Mouse (Mus musculus) intestine, postnatal 0 days (tissue): Measurements from ENCODE around the gene Ddx43. TPM values are rescaled to one million over a fixed set of nuclear protein-coding genes. Genes with fewer than 3 reads are reported as not detected.

Experiments
- ATAC-seq: fragments of 200-750 bp; cut with Nextera tagmentation; 2 replicates; pipeline ENCODE4 v1.8.0; 2017; ENCODE audit warnings: mild to moderate bottlenecking, moderate TSS enrichment, moderate library complexity
- H3K27ac ChIP-seq: fragments of 300-500 bp; sonication (generic); 2 replicates; pipeline ENCODE4 v1.5.1; 2014; ENCODE audit warnings: mild to moderate bottlenecking, low read depth, low read length, moderate library complexity
- H3K27me3 ChIP-seq: fragments of 300-500 bp; sonication (generic); replicated peaks from 2 replicates; pipeline ENCODE4 v1.6.1; 2014; ENCODE audit warnings: low read length, mixed read lengths; ENCODE audit not compliant: control insufficient read depth, insufficient read depth
- H3K36me3 ChIP-seq: fragments of 300-500 bp; sonication (generic); 2 replicates; pipeline ENCODE4 v1.6.1; 2014; ENCODE audit warnings: mild to moderate bottlenecking, moderate library complexity; ENCODE audit not compliant: control insufficient read depth, insufficient read depth
- H3K4me1 ChIP-seq: fragments of 300-500 bp; sonication (generic); replicated peaks from 2 replicates; pipeline ENCODE4 v1.6.1; 2014; ENCODE audit warnings: antibody characterized with exemption, low read length, mixed read lengths; ENCODE audit not compliant: control insufficient read depth, insufficient read depth
- H3K4me2 ChIP-seq: fragments of 300-500 bp; sonication (generic); replicated peaks from 2 replicates; pipeline ENCODE4 v1.6.1; 2014; ENCODE audit warnings: low read depth, mild to moderate bottlenecking, moderate library complexity
- H3K4me3 ChIP-seq: fragments of 300-500 bp; sonication (generic); 2 replicates; pipeline ENCODE4 v1.5.1; 2014; ENCODE audit warnings: low read depth, low read length
- H3K9ac ChIP-seq: fragments of 300-500 bp; sonication (generic); 2 replicates; pipeline ENCODE4 v1.6.1; 2014; ENCODE audit warnings: mild to moderate bottlenecking, low read depth, low read length
- H3K9me3 ChIP-seq: fragments of 300-500 bp; sonication (generic); 2 replicates; pipeline ENCODE4 v1.6.1; 2016; ENCODE audit warnings: mixed run types; ENCODE audit not compliant: control insufficient read depth
- CTCF ChIP-seq: sonication (generic); IDR thresholded peaks from 2 replicates; pipeline ENCODE4 v1.5.1; 2016; ENCODE audit warnings: low read depth, mild to moderate bottlenecking, control low read depth, antibody characterized with exemption, moderate library complexity
- WGBS: fragments of 180-500 bp; shearing (Covaris S2); extraction: QIAGEN DNeasy Blood & Tissue Kit; methylation state at CpG from one replicate; pipeline ENCODE4 v1.1.7; 2014; 5-methylcytosine and 5-hydroxymethylcytosine counted together
- polyA plus RNA-seq: library from polyadenylated mRNA; unstranded; fragments of >200 nt; fragmentation: Nextera tagmentation; extraction: Ambion mirVana; gene quantifications from 2 replicates; pipeline ENCODE4 v1.2.1, GENCODE M21; 2015

Gene Ddx43
- polyA plus RNA-seq, 1 experiment from 2014 or later = 0.05 TPM

DNA sequence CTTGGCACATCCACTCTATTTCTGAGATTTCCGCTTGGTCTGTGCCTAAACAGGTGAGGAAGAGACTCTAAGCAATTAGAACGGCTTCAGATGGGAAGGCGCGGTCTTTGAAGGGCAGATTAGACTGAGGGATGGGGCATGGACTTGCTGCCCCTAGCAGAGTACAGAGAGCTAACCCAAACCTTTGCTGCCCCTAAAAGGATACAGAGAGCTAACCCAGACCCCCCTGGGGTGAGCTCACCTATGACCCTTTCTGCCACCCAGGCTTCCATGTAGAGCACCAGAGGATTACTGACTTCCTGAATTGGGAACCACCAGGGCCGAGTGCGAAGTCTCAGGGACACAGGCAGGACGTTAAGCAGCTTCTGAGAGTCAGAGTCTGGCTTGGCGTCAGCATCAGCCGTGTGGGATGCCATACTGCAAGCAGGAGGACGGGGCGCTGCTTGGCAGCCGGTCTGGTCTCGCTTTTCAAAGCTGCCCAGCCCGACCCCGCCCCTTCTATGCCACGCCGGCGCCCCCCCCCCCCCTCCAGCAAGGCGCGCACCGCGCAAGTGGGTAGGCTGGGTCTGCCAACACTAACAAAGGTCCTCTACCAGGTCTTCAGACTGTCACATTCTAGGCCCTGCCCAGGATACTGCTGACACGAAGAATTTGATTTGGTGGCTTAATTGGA lies 17.3 kb upstream of the Ddx43 start, which contains the start of gene Ooep:
Gene Ooep (minus strand): TSS at position 613 of the 673 bp plus-strand sequence.
- Histone ChIP-seq H3K36me3 (no peaks in the 10 kb centered on the region), H3K27ac (no peak within 1 kb of the TSS), H3K27me3 (no peaks in the 10 kb centered on the region), H3K9ac (no peak within 1 kb of the TSS), H3K4me1 (no peaks in the 10 kb centered on the region), H3K4me2 (peak within 1 kb of the TSS; percentile 54), H3K4me3 (peak within 1 kb of the TSS; percentile 9; the same call in 1 of the 2 replicates), H3K9me3 (no peaks in the 10 kb centered on the region)
- 10% methylated on average over 17 of the region's 23 CpGs for WGBS
- ATAC-seq = peak; percentile 49; the same call in 1 of the 2 replicates
- no peak for TF ChIP-seq CTCF

DNA sequence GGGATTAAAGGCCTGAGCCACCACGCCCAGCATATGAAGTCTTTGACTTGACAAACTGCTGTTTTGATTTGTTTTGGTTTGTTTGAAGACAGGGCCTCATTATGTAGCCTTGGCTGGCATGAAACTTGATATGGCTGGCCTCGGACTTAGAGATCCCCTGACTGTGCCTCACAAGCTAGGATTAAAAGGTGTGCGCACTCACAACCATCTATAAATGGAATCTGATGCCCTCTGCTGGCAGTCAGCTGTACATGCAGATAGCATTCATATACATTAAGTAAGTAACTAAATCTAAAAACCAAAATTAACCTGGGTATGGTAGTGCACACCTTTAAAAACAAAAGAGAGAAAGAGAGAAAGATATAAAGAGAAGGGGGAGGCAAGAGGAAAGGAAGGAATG lies 9.7 kb upstream of the Ddx43 start:
- peak; percentile 76 for TF ChIP-seq CTCF

DNA sequence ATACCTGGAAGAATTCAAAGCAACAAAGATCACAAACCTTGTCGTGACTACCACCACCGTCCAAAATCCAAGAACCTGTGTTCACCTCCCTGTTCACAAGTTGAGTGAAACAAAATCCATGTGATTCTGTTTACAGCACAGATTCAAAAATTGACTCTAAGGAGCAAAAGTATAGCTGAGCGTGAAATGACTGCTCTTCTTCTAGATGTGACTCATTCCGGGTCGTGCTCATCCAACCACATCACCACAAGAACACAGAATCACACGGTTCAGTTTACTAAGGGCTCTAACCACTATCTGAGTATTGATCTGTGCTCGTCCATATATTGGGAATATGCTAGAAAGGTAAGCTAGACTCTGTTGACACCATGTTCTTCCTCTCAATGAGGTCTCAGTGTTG lies 8.6 kb upstream of the Ddx43 start:
- no peak overlapping the region for H3K4me3 ChIP-seq
- H3K9ac ChIP-seq = no peak overlapping the region
- WGBS = 84% methylated on average over 7 of the region's 7 CpGs
- no peaks in the 10 kb centered on the region for H3K9me3 ChIP-seq
- no peaks in the 10 kb centered on the region for H3K27me3 ChIP-seq
- H3K36me3 ChIP-seq = no peaks in the 10 kb centered on the region
- H3K4me1 ChIP-seq = no peaks in the 10 kb centered on the region
- ATAC-seq = no peak
- no peak for TF ChIP-seq CTCF
- no peak overlapping the region for H3K27ac ChIP-seq
- H3K4me2 ChIP-seq = no peak overlapping the region

More for the DNA sequence above, 9.7 kb upstream of the Ddx43 start:
- H3K9me3 ChIP-seq = no peaks in the 10 kb centered on the region
- H3K4me1 ChIP-seq = no peaks in the 10 kb centered on the region
- H3K27me3 ChIP-seq = no peaks in the 10 kb centered on the region
- ATAC-seq = no peak
- no peak overlapping the region for H3K4me2 ChIP-seq
- 45% methylated on average over 3 of the region's 3 CpGs for WGBS
- no peak overlapping the region for H3K9ac ChIP-seq
- H3K36me3 ChIP-seq = no peaks in the 10 kb centered on the region
- H3K4me3 ChIP-seq = no peak overlapping the region
- H3K27ac ChIP-seq = no peak overlapping the region

DNA sequence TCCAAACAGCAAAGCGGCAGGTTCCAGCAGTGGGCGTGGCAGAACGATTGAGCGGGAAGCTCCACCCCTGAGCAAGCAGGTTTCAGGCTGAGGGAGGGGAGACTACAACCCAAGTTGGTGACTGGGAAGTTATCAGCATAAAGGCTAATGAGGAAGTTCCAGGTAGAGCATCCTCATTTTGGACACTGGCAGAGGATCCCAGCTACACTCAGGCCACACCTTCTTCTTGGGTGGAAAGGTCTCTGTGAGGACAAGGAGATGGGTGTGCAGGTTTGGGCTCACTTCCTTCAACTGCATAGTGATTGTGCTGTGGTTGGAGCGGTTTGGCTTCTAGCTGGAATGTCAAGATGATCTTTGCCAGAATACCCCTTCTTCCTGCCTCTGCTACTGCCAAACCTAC lies 5.6 kb upstream of the Ddx43 start:
- Histone ChIP-seq H3K36me3 (no peaks in the 10 kb centered on the region), H3K4me3 (no peak overlapping the region), H3K4me2 (no peak overlapping the region), H3K27me3 (peaks cover 19% of the 10 kb centered on the region), H3K9me3 (no peaks in the 10 kb centered on the region), H3K9ac (no peak overlapping the region), H3K27ac (no peak overlapping the region), H3K4me1 (no peaks in the 10 kb centered on the region)
- TF ChIP-seq CTCF = no peak
- 32% methylated on average over 5 of the region's 5 CpGs for WGBS
- ATAC-seq = no peak; the same call in 1 of the 2 replicates

DNA sequence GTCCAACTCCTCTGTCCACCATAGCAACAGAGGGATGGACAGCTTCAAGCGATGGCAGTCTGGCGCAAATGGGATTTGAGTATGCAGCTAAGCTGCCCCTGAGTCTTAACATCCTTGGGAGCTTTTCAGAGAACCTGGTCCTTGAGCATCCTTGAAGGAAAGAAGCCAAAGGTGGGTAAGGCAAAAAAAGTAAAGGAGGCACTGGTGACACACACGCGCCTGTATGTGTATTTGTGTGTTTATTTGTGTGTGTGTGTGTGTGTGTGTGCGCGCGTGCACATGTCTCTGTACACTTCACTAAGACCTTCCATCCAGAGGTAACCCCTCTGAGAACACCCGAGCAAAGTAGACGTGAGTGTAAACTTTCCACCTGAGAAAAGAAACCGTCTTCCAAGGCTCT lies 1.8 kb upstream of the Ddx43 start:
- WGBS = 84% methylated on average over 10 of the region's 10 CpGs
- no peak for ATAC-seq
- H3K36me3 ChIP-seq = no peaks in the 10 kb centered on the region
- H3K4me2 ChIP-seq = no peak overlapping the region
- H3K4me3 ChIP-seq = no peak overlapping the region
- no peak overlapping the region for H3K27ac ChIP-seq
- no peaks in the 10 kb centered on the region for H3K9me3 ChIP-seq
- no peak overlapping the region for H3K9ac ChIP-seq
- no peaks in the 10 kb centered on the region; the same call in 1 of the 2 replicates for H3K4me1 ChIP-seq
- no peak for TF ChIP-seq CTCF
- H3K27me3 ChIP-seq = peaks cover 40% of the 10 kb centered on the region

DNA sequence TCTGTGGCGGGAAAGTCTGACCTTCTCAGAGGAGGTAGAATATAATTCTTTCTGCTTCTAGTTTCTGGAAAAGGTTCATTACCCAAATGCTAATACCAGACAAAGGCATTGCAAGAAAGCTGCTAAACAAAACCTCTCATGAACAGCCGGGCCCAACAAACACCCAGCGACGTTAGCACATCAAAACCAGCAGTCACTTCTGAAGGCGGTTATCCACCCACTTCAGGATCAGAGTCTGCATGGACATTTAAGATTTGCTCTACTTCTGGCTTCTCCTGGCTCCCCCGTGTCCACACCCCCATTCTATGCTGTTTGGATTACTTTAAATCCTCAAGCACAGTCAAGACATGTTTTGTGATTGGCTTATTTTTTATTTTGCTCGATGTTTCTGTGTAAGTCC lies 975 bp upstream of the Ddx43 start:
- no peak for TF ChIP-seq CTCF
- Histone ChIP-seq H3K27me3 (peaks cover 40% of the 10 kb centered on the region), H3K4me3 (no peak overlapping the region), H3K9me3 (no peaks in the 10 kb centered on the region), H3K4me1 (no peaks in the 10 kb centered on the region; the same call in 1 of the 2 replicates), H3K27ac (no peak overlapping the region), H3K9ac (no peak overlapping the region), H3K36me3 (no peaks in the 10 kb centered on the region), H3K4me2 (no peak overlapping the region)
- WGBS = 70% methylated on average over 7 of the region's 7 CpGs
- no peak for ATAC-seq
